Mouse (Mus musculus) lung, postnatal 0 days (tissue): ENCODE results near the gene Ddx47.

Experiments
- CTCF ChIP-seq: IDR thresholded peaks from 2 replicates; pipeline ENCODE4 v1.5.1; 2016; ENCODE audit warnings: antibody characterized with exemption, mild to moderate bottlenecking
- EP300 ChIP-seq: IDR thresholded peaks from 2 replicates; pipeline ENCODE4 v1.6.1; 2016; ENCODE audit warnings: antibody characterized with exemption, mild to moderate bottlenecking, control low read depth

- TF ChIP-seq CTCF (no peak), EP300 (no peak)
These were observed 9.4 kb upstream of the Ddx47 start for GRCm38 (mm10) chr6:135001991-135002390.
